Mouse (Mus musculus) spleen, adult 2 months (tissue): ENCODE measurements at regions not wholly inside any gene's neighbourhood (a gene's known extent, or its start where the extent isn't known, plus 50 kb on each side); places are given as distances from the start of the nearest gene placed in this dataset.
A peak's percentile ranks its signal among the peaks of the same experiment; 100 is the strongest.

Source experiments
- DNase-seq, 2 experiments: peaks; one replicate each; pipeline versions ENCODE4 v3.0.0 to v3.0.0-alpha.2; 2012 to 2021; ENCODE audit warnings: low spot score in 2 of 2, low read depth in 1 of 2
- H3K27ac ChIP-seq: fragments of 200-500 bp; 2 replicates; pipeline ENCODE4 v1.5.1; 2012; ENCODE audit warnings: low read length, inconsistent platforms; ENCODE audit not compliant: insufficient read depth
- H3K27me3 ChIP-seq: fragments of 200-500 bp; 2 replicates; pipeline ENCODE4 v1.6.1; 2012; ENCODE audit warnings: mild to moderate bottlenecking, moderate library complexity, low read length, inconsistent platforms; ENCODE audit not compliant: control insufficient read depth, insufficient read depth
- H3K36me3 ChIP-seq: fragments of 200-500 bp; 2 replicates; pipeline ENCODE4 v1.6.1; 2012; ENCODE audit warnings: mild to moderate bottlenecking, low read length, inconsistent platforms; ENCODE audit not compliant: control insufficient read depth, insufficient read depth
- H3K4me1 ChIP-seq: fragments of 200-500 bp; 2 replicates; pipeline ENCODE4 v1.6.1; 2011; ENCODE audit warnings: inconsistent platforms; ENCODE audit not compliant: control insufficient read depth, insufficient read depth, insufficient read length
- H3K4me3 ChIP-seq: fragments of 200-500 bp; 2 replicates; pipeline ENCODE4 v1.5.1; 2011; ENCODE audit warnings: mild to moderate bottlenecking, inconsistent platforms; ENCODE audit not compliant: insufficient read depth, insufficient read length; ENCODE audit errors: extremely low read depth
- CTCF ChIP-seq: fragments of 200-500 bp; IDR thresholded peaks from 2 replicates; pipeline ENCODE4 v1.5.1; 2011; ENCODE audit warnings: mild to moderate bottlenecking, inconsistent platforms; ENCODE audit not compliant: insufficient read depth, insufficient read length, insufficient replicate concordance; ENCODE audit errors: extremely low read depth
- POLR2A ChIP-seq: fragments of 200-500 bp; IDR thresholded peaks from 2 replicates; pipeline ENCODE4 v1.6.1; 2011; ENCODE audit warnings: low read depth, low read length, inconsistent platforms
- WGBS: fragments of 180-500 bp; shearing (Covaris S2); methylation state at CpG from one replicate; pipeline ENCODE4 v1.1.7; 2018; 5-methylcytosine and 5-hydroxymethylcytosine counted together

- H3K36me3 ChIP-seq: no peaks in the 10 kb centered on the region
- peak in 1 of 2 experiments; percentile 12 for DNase-seq
- TF ChIP-seq CTCF (no peak), POLR2A (no peak)
- no peaks in the 10 kb centered on the region for H3K27me3 ChIP-seq
- H3K27ac ChIP-seq: 0 out of 2 replicates have a peak overlapping the region, but pooled peaks have one; percentile 6
- H3K4me3 ChIP-seq: no peak overlapping the region
- WGBS: 5% methylated on average over 5 of the region's 5 CpGs
- peaks cover 9% of the 10 kb centered on the region; the same call in 1 of the 2 replicates for H3K4me1 ChIP-seq
These were observed 184.3 kb upstream of the Nampt start for GRCm38 (mm10) chr12:32635055-32635454.

DNA sequence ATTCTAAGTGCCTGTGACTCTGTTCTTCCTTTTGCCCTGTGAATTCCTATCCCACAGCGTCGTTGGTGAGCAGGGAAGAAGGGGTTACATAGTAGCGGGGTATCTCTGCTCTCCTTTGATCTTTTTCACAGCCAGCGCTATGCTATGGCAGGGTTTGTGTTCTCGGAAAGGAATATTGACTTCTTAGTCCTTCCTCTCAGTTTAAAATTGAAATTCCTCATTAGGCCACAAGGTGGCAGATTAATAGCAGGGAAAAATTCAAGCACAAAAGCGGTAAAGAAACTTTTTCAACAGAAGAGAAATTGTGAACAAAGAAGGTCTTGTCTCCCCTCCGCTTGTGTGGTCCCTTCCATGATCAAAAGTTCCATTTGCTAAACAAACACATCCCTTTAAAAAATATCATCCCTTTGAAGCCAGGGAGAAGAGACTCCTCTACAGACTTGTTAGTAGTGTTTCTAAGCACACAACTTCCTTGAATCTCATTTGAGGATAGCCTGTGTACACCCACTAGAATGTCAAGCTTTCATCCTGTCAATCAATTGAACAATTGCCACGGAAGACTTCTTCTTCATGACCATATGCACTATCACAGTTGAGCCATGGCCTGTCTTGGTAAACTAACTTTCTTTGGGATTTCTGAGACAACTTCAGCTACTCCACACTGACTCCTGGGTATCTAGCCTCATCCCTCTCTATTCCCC, 181.8 kb upstream of the Nampt start:
- Histone ChIP-seq H3K4me1 (peaks cover 14% of the 10 kb centered on the region; the same call in 1 of the 2 replicates), H3K4me3 (no peak overlapping the region), H3K36me3 (no peaks in the 10 kb centered on the region), H3K27ac (no peak overlapping the region), H3K27me3 (no peaks in the 10 kb centered on the region)
- peak in 1 of 2 experiments; percentile 45 for DNase-seq
- 5% methylated on average over 8 of the region's 8 CpGs for WGBS
- TF ChIP-seq POLR2A (no peak), CTCF (no peak)

DNA sequence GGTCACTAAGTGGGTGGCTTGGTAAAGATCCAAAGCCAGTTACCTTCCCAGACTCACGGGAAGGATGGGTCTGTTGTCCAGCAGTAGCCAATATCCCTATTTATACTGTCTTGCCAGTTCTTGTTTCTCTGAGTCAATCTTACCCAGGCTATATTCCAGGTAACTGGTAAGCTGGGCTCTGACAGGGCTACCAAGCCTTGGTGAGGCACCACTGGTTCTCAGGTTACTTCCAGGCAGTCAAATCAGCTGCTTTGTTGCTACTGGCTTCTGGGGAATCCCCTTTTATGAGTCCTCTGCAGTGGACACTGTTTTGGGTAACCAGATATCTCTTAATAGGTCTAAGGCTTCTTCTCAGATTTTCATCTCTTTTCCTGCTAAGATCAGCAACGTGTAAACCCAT, 178.8 kb upstream of the Nampt start:
- H3K27ac ChIP-seq: no peak overlapping the region
- WGBS: 79% methylated on average over 2 of the region's 2 CpGs
- no peak for DNase-seq
- TF ChIP-seq POLR2A (no peak), CTCF (no peak)
- H3K4me1 ChIP-seq: peaks cover 6% of the 10 kb centered on the region; the same call in 1 of the 2 replicates
- no peaks in the 10 kb centered on the region for H3K27me3 ChIP-seq
- H3K36me3 ChIP-seq: no peaks in the 10 kb centered on the region
- no peak overlapping the region for H3K4me3 ChIP-seq

DNA sequence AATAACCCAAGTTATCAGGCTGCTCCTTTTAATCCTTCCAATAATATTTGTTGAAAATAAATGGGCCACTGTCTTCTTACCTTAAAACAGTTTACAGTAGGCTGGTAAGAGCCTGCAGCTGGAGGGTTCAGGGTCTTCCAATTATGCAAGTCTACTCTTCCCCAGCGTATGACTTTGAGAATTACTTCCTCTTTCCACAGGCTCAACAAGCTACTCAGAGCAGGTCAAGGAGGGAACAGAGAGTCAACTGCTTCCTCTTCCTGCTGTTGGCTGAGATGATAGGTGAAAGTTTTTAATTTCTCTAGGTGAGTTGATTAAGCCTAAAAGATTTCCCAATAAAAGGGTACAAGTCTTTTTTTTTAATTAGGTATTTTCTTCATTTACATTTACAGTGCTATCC, 176.9 kb upstream of the Nampt start:
- Histone ChIP-seq H3K4me3 (no peak overlapping the region), H3K36me3 (no peaks in the 10 kb centered on the region), H3K27me3 (no peaks in the 10 kb centered on the region), H3K4me1 (peaks cover 5% of the 10 kb centered on the region; the same call in 1 of the 2 replicates), H3K27ac (no peak overlapping the region)
- peak; percentile 7 to 50 for DNase-seq
- TF ChIP-seq CTCF (no peak), POLR2A (no peak)
- 3% methylated on average over 1 of the region's 1 CpGs for WGBS

- no peaks in the 10 kb centered on the region for H3K27me3 ChIP-seq
- H3K4me1 ChIP-seq: no peaks in the 10 kb centered on the region
- TF ChIP-seq POLR2A (no peak), CTCF (no peak)
- H3K36me3 ChIP-seq: no peaks in the 10 kb centered on the region
- no peak for DNase-seq
- H3K4me3 ChIP-seq: no peak overlapping the region
- H3K27ac ChIP-seq: no peak overlapping the region
- WGBS: 95% methylated on average over 1 of the region's 1 CpGs
These were observed 166.2 kb upstream of the Nampt start for GRCm38 (mm10) chr12:32653096-32653495.

- no peaks in the 10 kb centered on the region for H3K36me3 ChIP-seq
- TF ChIP-seq POLR2A: no peak
- TF ChIP-seq CTCF: no peak
- H3K27ac ChIP-seq: no peak overlapping the region
- WGBS: 30% methylated on average over 2 of the region's 2 CpGs
- H3K4me1 ChIP-seq: no peaks in the 10 kb centered on the region
- no peaks in the 10 kb centered on the region for H3K27me3 ChIP-seq
- no peak overlapping the region for H3K4me3 ChIP-seq
- no peak for DNase-seq
These were observed 163.2 kb upstream of the Nampt start for GRCm38 (mm10) chr12:32656194-32656593.

- H3K27me3 ChIP-seq: no peaks in the 10 kb centered on the region
- no peak for TF ChIP-seq CTCF
- TF ChIP-seq POLR2A: no peak
- no peak overlapping the region for H3K27ac ChIP-seq
- no peak for DNase-seq
- WGBS: 84% methylated on average over 8 of the region's 8 CpGs
- H3K36me3 ChIP-seq: no peaks in the 10 kb centered on the region
- no peaks in the 10 kb centered on the region for H3K4me1 ChIP-seq
- no peak overlapping the region for H3K4me3 ChIP-seq
These were observed 157.4 kb upstream of the Nampt start for GRCm38 (mm10) chr12:32661782-32662413.
